Mouse (Mus musculus): Measurements from ENCODE around the gene Ankrd44.

DNA sequence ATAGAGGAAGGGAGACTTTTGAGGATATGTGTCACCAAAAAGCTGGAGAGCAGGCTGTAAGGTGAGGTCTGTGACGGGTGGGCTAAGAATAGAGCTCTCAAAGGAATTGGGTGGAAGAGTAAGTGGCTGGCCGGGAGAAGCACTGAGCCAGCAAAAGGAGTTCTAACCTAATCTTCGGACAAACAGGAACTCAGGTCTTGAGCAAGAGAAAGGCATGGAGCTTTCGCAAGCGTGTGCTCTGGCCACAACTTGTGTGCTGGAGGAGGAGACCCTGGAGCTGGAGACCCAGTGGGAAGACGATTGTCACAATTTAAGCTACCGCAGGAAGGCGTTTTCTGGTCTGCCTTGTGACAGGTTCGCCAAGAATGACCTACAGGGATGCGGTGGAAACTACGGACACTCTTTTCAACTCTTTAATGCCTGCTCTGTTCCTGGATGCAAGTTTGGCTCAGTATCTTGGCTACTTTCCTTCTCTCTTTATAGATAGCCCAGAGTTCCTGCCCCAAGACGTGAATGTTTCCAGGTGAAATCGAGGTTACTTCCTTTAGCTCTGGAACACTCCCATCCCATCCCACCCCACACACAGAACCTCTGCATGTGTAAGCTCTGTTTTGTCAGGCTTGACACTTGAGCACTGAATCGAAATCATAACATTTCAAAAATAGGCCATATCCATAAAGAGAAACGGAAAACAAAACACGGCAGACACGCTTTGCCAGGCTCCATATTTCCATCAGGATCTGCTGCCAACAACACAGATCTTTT lies 88.3 kb downstream of the Ankrd44 start:
- TF ChIP-seq GATA1 (IDR thresholded peaks at IDR 0.05; ENCODE audit: borderline replicate concordance, low read length) (no peak), FLI1 (IDR thresholded peaks at IDR 0.05; ENCODE audit: low read length) (no peak)

Data from megakaryocyte, embryonic 14.5 days (primary cell).